Mouse (Mus musculus) liver, adult 2 months (tissue): ENCODE measurements around the gene Alpk1.

Experiments
- CTCF ChIP-seq: fragments of 200-500 bp; IDR thresholded peaks from 2 replicates; pipeline ENCODE4 v1.5.1; 2011; ENCODE audit warnings: low read depth, low read length, control low read depth
- POLR2A ChIP-seq: fragments of 200-500 bp; IDR thresholded peaks from 2 replicates; pipeline ENCODE4 v1.6.1; 2011; ENCODE audit warnings: low read length, control low read depth; ENCODE audit not compliant: insufficient read depth; ENCODE audit errors: extremely low read depth

GRCm38 (mm10) chr3:127634984-127635349, 145.4 kb downstream of the Alpk1 start:
- TF ChIP-seq CTCF (no peak), POLR2A (no peak)
